Mouse (Mus musculus) erythroblast, adult 5-6 weeks (primary cell): Measurements from ENCODE around the gene Ppp1r1c. TPM values are rescaled to one million over a fixed set of nuclear protein-coding genes. Genes with fewer than 3 reads are reported as not detected.

ENCODE experiments used
- ATAC-seq: replicated peaks from 2 replicates; pipeline ENCODE4 v1.8.0; 2016; ENCODE audit warnings: moderate number of reproducible peaks, mild to moderate bottlenecking, moderate TSS enrichment, inconsistent platforms; ENCODE audit not compliant: poor library complexity, low FRiP score, severe bottlenecking
- total RNA-seq, 2 experiments: library from RNA; stranded (forward) in 1 of 2; stranded (reverse) in 1 of 2; fragments of 150-400 nt in 1 of 2; fragments of 200-764, 138-1000 nt in 1 of 2; gene quantifications; 2 replicates each; pipeline versions ENCODE4 v1.2.3 to v1.2.4; 2015 to 2017; ENCODE audit warnings: low replicate concordance in 2 of 2

Ppp1r1c gene
- total RNA-seq (2015; ENCODE audit: low replicate concordance) = not detected in 2 replicates
- not detected in 2 replicates for total RNA-seq (2017; ENCODE audit: low replicate concordance)

DNA sequence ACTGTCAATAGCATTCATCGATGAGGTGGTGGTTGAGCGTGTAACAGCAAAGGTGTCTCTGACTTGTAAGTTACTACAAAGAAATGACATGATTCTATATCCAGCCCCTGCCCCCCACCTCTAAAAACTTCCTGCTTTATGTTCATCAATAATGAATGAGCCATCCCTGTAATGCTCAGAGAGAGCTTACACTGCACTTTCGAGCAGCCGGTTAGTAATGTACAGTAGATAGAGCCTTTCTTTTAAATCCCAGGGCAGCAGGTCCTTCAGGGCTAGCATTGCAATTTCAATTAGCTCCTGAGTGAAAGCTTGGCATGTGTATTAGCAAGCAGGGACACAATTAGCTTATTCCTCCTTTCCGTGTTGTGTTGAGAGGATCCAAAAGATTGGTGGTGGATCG is at the start of gene Ppp1r1c:
TSS of gene Ppp1r1c (plus strand) at position 206 of the 400 bp plus-strand sequence.
- no peak for ATAC-seq

DNA sequence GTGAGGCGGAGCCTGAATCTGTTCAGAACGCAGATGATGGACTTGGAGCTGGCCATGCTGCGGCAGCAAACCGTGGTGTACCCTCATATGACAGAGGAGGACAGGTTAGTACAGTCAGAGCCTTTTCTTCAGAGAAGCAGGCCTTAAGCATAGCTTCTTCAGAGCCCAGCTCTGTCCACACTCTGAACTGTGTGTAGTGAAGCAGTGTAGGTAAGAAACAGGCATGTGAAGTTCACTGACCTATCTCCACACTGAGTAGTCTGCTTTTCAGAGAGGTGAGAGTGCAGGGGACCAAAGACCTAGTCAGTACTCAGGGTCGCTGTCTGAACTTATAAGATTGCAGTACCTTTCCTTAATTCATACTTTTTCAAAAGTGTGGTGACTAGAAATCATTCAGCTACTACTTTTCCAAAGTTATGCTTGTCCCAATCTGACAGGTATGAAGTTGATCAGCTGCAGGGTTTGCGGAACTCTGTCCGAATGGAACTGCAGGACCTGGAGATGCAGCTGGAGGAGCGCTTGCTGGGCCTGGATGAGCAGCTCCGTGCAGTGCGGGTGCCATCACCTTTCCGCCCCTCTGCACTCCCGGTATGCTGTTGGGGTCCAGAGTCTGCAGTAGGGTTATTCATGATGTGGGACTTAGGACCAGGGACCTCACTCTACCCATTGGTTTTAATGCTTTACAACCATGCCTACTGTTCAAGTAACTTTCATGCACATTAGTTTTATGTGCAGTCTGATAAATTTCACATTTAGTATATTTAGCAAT is 47.0 kb upstream of the Ppp1r1c start:
- no peak for ATAC-seq

DNA sequence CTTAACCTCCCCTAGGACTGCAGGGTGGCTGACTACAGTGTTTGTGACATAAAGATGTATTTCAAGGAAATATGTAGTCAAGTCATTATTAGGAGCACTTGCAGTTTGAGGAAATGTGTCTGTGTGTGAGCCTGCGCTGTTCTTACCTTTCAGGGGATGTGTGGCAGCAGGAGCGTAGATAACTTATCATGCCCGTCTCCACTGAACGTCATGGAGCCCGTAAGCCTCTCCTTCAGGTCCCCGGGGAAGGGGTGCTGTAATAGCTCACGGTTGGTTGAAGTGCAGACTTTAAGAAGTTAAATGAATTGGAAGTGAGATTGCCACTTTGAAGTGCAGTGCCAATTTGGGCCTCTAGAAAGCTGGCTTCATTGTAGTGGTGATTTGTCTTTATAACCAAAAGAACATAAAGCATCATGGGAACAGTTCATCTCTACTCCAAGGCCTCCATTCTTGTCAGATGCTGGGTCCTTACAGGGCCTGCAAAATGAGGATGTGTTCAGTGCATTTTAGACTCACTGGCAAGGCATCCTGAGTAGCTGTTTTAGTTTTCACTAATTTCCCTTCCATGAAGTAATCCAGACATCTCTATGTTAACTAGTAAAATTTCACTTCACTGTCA is 46.0 kb upstream of the Ppp1r1c start:
- no peak for ATAC-seq

DNA sequence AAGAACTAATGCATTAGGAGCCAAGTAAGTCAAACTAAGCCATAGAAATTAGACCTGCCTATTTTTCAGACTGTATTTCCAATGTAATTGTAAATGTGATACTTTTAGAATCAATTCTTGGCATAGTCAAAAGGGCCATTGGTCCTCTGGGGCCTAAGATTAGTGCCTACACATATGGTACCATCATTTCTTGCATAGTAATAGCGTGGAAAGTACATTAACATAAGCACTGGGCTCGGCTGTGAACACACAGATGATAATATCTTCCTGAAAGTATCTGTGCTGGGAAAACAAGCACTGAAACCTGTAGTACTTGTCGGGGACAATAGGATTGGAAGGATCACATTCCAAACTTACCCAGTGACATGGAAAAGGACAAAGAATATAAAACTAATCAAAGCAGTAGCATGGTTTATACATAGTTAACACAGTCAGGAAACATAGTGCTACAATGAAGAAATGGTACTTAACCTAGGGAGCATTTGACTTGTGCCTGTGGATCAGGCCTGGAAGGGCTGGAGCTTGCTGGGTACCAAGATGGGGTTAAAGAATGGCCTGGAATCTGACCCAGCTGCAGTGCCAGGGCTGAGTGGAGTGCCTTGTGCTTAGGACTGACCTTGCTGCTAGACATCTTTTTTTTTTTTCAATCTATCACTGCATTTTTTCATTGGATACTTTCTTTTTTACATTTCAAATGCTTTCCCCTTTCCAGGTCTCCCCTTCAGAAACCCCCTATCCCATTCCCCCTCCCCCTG is 42.9 kb upstream of the Ppp1r1c start:
- no peak for ATAC-seq

DNA sequence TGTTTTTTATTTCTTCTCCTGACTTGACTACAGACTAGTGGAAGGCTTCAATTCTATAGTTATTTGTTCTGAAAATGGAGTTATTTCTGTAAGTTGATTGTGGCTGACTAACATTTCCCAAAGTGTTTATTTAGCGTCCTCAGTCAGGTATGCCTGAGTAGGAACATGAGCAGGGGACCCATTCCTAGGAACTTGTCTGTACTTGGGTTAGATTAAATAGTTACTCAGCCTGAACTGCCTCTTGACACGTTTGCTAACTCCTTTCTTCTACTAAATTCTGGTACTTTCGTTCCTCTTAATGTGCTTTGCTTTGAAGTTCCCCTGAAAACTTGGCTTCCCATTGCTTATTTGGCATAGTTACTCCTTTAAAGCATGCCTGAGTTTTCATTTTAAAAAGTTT is 42.1 kb upstream of the Ppp1r1c start:
- ATAC-seq = no peak

DNA sequence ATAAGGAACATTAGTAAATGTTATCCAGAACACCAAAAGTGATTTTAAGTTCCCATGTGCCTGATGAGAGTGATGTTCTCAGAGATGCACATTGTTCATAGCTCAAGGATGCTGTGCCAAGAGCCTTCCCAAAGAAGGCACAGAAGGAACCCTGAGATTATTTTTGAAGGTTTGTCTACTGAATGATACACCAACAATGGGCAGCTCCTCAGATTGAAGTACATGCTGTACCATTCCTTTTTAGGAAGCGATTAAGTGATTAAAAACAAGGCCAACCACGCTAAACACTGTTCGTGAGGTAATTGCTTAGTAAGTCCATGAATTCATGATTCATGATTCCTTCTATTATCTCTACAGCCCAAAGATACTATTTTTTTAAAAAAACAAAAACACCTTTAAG is 32.3 kb upstream of the Ppp1r1c start:
- ATAC-seq = no peak

DNA sequence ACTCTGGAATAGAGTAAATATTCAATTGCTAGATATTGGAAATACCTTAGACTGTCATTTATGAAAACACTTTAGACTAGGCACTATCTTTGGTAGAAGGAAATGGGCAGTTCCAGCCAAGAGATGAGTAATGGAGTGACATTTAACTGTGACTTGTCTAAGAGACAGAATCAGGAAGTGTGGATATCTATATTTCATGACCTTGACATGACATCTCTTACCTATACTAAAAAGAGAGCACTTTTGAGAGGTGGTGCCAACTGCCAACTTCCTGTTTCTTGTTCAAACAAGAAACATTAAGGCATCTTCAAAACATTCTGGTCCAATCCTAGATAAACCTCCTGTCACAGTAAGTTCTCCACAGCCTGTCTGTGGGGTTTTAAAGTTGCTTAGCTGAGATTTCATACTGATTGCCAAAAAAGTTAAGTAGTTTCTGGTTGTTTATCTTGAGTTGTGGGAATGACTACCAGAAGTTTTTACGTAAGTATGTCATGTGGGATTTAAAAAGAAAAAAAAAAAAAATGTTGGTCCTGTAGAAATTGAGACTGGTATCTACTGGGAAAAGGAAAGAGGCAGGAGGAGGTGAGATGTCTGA is 29.8 kb upstream of the Ppp1r1c start:
- no peak for ATAC-seq

DNA sequence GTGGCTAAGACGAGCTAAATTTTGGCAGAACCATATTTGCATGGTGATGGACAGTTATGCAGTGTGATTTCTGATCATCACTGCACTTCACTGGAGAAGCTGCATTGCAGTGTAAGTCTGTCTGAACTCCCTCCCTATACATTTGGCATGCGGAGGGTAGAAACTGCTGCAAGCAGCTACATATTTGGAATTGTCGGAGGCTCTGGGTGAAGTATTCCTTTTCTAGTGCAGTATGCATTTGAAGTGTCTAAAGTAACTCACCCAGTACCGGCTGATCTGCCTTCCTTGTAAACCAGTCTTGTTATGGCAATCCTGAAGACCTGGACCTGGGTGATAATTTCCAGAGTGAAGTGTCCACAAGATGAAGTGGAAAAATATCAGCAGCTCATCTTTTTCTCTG is 25.9 kb upstream of the Ppp1r1c start:
- ATAC-seq = no peak

DNA sequence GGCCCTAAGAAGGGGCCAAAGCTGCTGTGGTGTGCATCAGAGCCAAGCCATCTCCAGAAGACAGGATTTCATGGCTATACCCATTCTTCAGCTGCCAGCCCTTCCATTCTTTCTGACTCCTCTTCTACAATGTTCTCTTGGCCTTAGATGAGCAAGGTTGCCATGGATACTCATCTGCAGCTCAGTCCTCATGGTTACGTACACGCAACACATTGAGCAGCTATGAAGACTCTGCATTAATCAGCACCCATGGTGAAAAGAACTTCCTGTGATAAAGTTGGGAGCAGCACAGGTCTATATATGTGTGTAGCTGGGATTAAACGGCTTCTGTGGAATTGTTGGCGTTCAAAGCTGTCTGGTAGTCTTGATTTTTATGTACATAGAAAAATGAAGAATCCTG is 24.3 kb upstream of the Ppp1r1c start:
- ATAC-seq = no peak

DNA sequence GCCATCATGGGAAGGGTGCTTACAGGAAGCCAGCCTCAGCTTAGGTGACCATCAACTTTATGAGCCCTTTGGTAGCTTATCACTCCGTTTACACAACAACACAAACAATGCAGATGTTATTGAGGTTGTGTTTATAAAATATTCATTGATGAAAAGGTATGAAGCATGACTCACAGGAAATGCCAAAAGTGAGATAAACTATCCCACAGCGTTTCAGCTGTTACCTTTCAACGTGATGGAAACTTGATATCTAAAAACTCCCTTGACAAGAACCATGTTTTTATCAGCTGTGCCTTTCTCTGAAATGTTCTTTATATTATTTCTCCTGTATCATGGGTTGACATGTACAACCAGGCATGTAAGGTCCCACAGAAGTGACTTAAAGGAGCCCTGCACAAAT is 16.7 kb upstream of the Ppp1r1c start:
- no peak for ATAC-seq

DNA sequence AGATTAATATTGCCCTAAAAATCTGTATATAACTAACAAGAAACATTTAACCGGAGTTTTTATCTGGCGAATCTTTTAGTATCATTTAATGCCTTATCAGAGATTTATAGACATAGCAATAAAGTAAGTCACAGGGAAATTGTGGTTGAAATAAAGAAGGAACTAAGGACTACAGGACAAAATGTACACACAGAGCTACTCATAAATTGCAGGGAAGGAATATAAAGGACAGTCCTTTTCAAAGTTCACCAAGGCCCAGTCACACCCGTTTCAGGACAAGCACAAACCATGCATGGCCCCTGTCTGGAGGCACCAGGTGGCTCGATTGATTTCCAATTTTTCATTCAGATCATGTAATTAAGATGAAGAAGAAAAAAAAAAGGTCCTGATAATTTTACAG is 12.4 kb upstream of the Ppp1r1c start:
- ATAC-seq = no peak

DNA sequence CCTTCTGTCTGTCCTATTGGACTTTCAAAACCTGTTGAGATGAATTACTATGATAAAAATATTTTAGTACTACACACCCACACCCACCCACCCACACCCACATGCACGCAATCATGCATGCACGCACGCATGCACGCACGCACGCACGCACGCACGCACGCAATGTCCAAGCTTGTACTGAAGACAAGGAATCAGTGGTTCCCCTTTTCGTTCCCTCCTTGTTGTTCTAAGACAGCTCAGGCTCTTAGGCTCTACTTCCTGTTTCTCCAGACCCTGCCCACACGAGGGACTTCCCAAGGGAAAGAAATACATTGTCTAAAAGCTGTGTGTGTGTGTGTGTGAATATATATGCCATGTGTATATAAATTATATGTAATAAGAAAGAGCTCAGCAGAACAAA is 11.6 kb upstream of the Ppp1r1c start:
- no peak for ATAC-seq

DNA sequence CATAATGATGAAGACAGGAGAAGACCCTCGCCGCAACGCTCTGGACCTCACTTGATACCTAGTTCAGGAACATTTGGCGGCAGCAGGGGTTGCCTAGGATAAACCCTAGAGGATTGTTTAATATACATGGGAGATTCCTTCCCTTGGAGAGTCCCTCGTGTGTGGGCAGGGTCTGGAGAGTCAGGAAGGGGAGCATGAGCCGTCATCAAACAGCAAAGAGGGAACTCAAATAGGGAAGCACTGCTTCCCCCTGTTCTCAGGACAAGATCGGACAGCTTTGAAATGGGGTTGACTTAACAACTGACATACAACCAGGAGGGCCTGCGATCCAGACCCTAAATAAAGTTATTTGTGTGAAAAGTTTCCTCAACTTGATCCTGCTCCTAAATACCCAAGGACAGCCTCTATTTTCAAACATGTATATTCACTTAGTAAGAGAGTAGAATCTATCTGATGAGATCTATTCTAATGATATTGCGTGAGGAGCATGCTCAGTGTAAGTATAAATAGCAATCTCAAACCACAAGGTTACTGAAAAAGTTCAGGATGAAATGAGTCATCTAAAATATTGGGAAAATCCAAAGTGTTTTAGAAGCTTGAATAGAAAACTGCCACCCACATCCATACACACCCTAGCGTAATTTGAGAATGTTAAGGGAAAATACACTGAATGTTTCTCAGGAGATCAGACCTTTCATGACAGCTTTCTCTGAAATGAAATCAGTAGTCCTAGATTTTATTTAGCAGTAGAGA is 10.9 kb upstream of the Ppp1r1c start:
- no peak for ATAC-seq

DNA sequence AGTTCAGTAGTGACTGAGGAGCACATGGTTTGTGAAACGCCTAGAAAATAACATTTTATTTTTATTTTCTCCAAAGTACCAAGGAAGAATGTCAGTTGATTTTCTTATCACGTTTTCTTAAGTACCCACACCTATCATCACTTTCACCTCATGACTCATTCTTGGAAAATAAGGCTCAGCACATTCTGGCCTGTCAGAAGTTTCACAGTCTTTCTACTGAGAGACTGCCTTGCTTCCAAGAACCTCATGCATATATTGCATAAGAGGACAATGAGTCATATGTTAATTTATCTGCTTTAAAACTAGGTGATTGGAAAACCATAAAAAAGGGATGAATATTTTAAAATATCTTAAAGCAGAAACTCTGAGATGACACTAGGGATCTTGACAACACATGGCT is 9.4 kb upstream of the Ppp1r1c start:
- ATAC-seq = no peak

DNA sequence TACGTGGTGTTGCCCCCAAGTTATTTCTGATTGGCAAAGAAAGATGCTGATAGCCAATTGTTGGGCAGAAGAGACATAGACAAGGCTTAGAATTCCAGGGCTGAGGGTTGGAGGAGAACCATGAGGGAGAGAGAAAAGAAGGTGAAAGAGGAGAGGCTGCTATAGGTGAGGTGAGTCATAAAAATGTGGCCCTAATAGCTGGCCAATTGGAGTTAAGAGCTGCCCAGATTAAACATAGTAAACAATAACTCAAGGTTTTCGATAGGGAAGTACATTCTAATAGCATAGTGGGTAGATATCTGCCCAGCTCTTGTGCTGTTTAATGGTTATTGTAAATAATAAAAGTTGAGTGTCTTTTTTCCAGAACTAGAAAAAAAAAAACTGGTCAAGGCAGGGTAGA is 2.8 kb upstream of the Ppp1r1c start:
- no peak for ATAC-seq

DNA sequence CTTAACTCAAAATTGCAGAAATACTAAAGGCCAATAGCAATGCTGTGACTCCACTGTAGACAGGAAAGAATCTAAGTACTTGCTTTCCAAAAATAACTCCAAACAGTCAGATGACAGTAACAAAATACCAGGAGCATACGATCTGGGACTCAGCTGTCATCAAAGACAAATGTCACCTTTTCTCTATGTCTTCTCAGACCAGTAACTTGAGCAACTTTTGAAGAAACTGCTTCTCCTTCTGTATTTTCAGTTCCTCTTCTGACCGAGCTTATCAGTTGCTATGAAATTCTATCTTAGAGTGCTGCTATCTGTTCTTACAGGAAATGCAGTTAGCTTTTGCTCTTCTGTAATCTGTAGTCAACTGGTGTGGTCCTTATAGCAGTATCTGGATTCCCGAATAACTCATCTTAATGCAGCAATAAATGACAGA is 6.1 kb downstream of the Ppp1r1c start:
- no peak for ATAC-seq

DNA sequence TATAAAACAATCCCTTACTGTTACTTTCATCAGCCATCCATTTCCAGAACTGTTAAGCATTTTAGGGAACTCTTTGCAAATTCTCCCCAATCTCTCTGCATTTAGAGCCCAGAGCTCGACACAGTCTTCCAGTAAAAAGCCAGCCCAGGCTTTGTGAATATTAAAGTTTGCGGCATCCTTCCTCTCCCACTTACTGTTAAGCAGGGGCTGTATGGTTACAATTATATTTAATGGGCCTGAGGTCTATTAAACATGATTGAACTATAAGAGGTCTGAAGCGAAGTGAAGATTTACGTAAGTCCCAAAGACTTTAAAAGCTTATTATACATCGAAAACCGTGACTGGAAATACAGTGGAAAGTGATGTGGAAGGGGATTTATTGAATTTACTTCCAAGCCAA is 7.2 kb downstream of the Ppp1r1c start:
- no peak for ATAC-seq

DNA sequence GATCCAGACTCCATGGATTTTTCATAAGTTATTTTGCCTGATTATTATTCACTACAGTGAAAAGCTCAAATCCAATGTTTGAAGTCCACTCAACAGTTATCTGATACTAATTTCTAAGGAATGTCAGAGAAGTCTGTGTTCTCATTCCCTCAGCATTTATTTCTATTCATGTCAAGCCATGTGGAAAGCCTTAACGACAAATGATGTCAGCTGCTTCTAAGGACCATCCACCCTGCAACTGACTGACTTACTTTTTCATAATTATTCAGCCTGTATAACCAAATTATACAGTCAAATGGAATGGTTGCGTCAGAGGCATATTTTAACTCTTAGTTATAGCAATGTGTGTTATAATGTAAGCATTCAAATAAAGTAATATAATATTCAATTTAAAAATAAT is 8.3 kb downstream of the Ppp1r1c start:
- ATAC-seq = no peak

DNA sequence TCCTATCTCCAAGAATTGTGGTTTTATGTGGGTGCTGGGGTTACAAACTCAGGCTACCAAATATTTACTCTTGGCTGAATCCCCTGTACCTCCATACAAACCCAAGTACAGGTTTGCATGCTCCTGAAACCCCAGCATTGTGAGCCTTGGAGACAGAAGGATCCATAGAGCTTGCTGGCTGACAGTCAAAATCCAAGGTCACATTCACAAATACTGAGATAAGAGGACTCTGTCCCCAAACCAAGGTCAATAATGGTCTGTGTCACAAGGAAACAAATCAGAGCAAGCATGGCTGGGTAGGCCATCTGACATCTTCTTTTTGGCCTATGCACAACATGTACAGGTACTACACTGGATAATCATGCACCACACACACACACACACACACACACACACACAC is 10.3 kb downstream of the Ppp1r1c start:
- no peak for ATAC-seq

DNA sequence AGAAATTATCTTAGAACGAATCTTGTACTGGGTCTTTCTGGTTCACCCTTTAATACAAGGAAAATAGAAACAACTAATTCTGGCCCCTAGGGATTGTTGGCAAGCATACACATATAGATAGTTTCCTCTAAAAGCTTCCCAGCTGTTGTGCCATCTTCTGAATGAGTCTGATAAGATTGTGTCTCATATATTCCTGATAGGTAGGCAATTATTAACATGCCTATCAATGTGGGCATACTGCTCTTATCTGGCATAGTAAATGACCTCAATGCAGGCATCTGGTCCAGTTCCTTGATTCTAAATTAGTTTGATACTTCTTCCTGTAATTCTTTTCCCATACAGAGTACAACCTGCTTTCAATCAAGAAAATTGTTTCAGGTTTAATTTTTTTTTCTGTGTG is 14.8 kb downstream of the Ppp1r1c start:
- no peak for ATAC-seq
